Mouse (Mus musculus) ES-E14 (cell line): ENCODE data around the gene Togaram1. TPM values are rescaled to one million over a fixed set of nuclear protein-coding genes. Genes with fewer than 3 reads are reported as not detected.

Source experiments
- DNase-seq: peaks from one replicate; pipeline ENCODE4 v3.0.0-alpha.2; 2013; ENCODE audit warnings: low read depth, low spot score
- H3K27ac ChIP-seq: 2 replicates; pipeline ENCODE4 v1.5.1; 2012; ENCODE audit warnings: low read depth, mild to moderate bottlenecking, low read length, moderate library complexity, mixed read lengths; ENCODE audit not compliant: poor library complexity, insufficient read depth, severe bottlenecking
- H3K36me3 ChIP-seq: 2 replicates; pipeline ENCODE4 v1.6.1; 2012; ENCODE audit warnings: mild to moderate bottlenecking, low read length, moderate library complexity, mixed read lengths; ENCODE audit not compliant: control insufficient read depth, poor library complexity, insufficient read depth, severe bottlenecking
- H3K4me1 ChIP-seq, 2 experiments: fragments of 150-350 bp in 1 of 2; sonication (generic) in 1 of 2; 2 replicates each; pipeline ENCODE4 v1.6.1; 2012; ENCODE audit warnings: low read length in 2 of 2, mild to moderate bottlenecking in 1 of 2, mixed read lengths in 1 of 2; ENCODE audit not compliant: control insufficient read depth in 2 of 2, insufficient read depth in 2 of 2, poor library complexity in 1 of 2
- H3K4me3 ChIP-seq, 2 experiments: fragments of 150-350 bp in 1 of 2; sonication (generic) in 1 of 2; 2 replicates each; pipeline ENCODE4 v1.5.1; 2012; ENCODE audit warnings: low read length in 2 of 2, low read depth in 1 of 2, mild to moderate bottlenecking in 1 of 2, mixed read lengths in 1 of 2; ENCODE audit not compliant: insufficient read depth in 1 of 2, poor library complexity in 1 of 2, severe bottlenecking in 1 of 2
- H3K9ac ChIP-seq: 2 replicates; pipeline ENCODE4 v1.6.1; 2012; ENCODE audit warnings: low read depth, mild to moderate bottlenecking, low read length, mixed read lengths; ENCODE audit not compliant: poor library complexity, insufficient read depth, severe bottlenecking
- H3K9me3 ChIP-seq: fragments of 150-350 bp; sonication (generic); 2 replicates; pipeline ENCODE4 v1.6.1; 2012; ENCODE audit warnings: low read depth, mild to moderate bottlenecking, low read length; ENCODE audit not compliant: control insufficient read depth, insufficient read depth
- CHD2 ChIP-seq: IDR thresholded peaks from 2 replicates; pipeline ENCODE4 v1.6.1; 2014; ENCODE audit warnings: mild to moderate bottlenecking, low read depth, low read length, inconsistent platforms
- HCFC1 ChIP-seq: IDR thresholded peaks from 2 replicates; pipeline ENCODE4 v1.6.1; 2012; ENCODE audit warnings: low read length, inconsistent platforms, borderline replicate concordance; ENCODE audit not compliant: insufficient read depth
- MAFK ChIP-seq: IDR thresholded peaks from 2 replicates; pipeline ENCODE4 v1.6.1; 2014; ENCODE audit warnings: mild to moderate bottlenecking, low read depth, low read length, inconsistent platforms; ENCODE audit not compliant: insufficient read depth
- ZC3H11A ChIP-seq: IDR thresholded peaks from 2 replicates; pipeline ENCODE4 v1.6.1; 2012; ENCODE audit warnings: low read depth, mild to moderate bottlenecking, inconsistent platforms, low read length, borderline replicate concordance
- ZNF384 ChIP-seq: IDR thresholded peaks from 2 replicates; pipeline ENCODE4 v1.6.1; 2012; ENCODE audit warnings: low read depth, low read length, inconsistent platforms
- in situ Hi-C, 2 experiments: fragments of 600-800 bp; cut with MboI; formaldehyde crosslinking; loops; one replicate each; pipeline ENCODE4 v1.15.1; 2025; ENCODE audit warnings: low sequenced_read_pairs in 2 of 2, inconsistent platforms in 1 of 2; ENCODE audit not compliant: unreplicated experiment in 2 of 2
- total RNA-seq: library from RNA; depleted of rRNA; stranded (reverse); fragments of 300-350 nt; gene quantifications from 2 replicates; pipeline ENCODE4 v1.2.3, GENCODE M21; 2012

Gene Togaram1
- total RNA-seq, 1 experiment: 28.7 TPM

DNA sequence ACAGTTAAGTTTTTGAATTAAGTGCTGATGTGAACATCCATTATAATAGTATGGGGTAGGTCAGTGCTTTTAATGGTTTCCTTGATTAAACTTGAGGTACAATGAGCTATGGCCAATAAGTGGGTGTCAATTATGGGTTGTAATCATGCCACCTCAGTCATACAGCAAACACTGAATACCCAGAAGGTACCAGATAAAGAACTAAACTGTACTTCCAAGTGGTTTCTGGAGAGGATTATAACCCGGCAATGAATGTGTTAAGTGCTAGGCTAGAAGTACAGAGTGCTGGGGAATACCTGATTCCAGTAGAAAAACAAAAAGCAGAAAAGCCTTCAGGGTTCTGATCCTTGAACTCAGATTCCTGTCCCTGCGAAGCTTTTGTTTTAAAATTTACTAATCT lies 2.5 kb downstream of the Togaram1 start:
- Histone ChIP-seq H3K27ac (no peak overlapping the region), H3K36me3 (peaks cover 5% of the 10 kb centered on the region; the same call in 1 of the 2 replicates), H3K4me3 (peak overlapping the region in 1 of 2 experiments; percentile 23; a peak in 2 of 4 replicates), H3K9me3 (no peaks in the 10 kb centered on the region), H3K4me1 (peaks cover 0 to 2% of the 10 kb centered on the region in 2 experiments; a peak in 1 of 4 replicates), H3K9ac (no peak overlapping the region)
- TF ChIP-seq CHD2 (no peak), ZNF384 (no peak), HCFC1 (no peak), MAFK (no peak), ZC3H11A (no peak)
- in situ Hi-C loops: no loop called here
- DNase-seq: no peak

- in situ Hi-C loops: no loop called here
- TF ChIP-seq MAFK: no peak
- TF ChIP-seq ZC3H11A: no peak
- TF ChIP-seq CHD2: no peak
- TF ChIP-seq HCFC1: no peak
- no peak for TF ChIP-seq ZNF384
- H3K4me1 ChIP-seq: peaks cover 0 to 2% of the 10 kb centered on the region in 2 experiments; a peak in 1 of 4 replicates
These were observed 5.8 kb downstream of the Togaram1 start for GRCm38 (mm10) chr12:64971399-64971798.

GRCm38 (mm10) chr12:64972063-64972462 lies 6.5 kb downstream of the Togaram1 start:
- in situ Hi-C loops: no loop called here
- H3K4me1 ChIP-seq: peaks cover 0 to 2% of the 10 kb centered on the region in 2 experiments; a peak in 1 of 4 replicates
- H3K9me3 ChIP-seq: no peaks in the 10 kb centered on the region
- H3K27ac ChIP-seq: no peak overlapping the region
- H3K36me3 ChIP-seq: peaks cover 5% of the 10 kb centered on the region; the same call in 1 of the 2 replicates
- TF ChIP-seq MAFK (no peak), HCFC1 (no peak), CHD2 (no peak), ZNF384 (no peak), ZC3H11A (no peak)
- no peak for DNase-seq
- no peak overlapping the region for H3K4me3 ChIP-seq
- H3K9ac ChIP-seq: no peak overlapping the region

More at GRCm38 (mm10) chr12:64971399-64971798, 5.8 kb downstream of the Togaram1 start:
- no peak overlapping the region for H3K9ac ChIP-seq
- H3K9me3 ChIP-seq: no peaks in the 10 kb centered on the region
- no peak for DNase-seq
- H3K27ac ChIP-seq: no peak overlapping the region
- no peak overlapping the region for H3K4me3 ChIP-seq
- H3K36me3 ChIP-seq: peaks cover 5% of the 10 kb centered on the region; the same call in 1 of the 2 replicates

- no peak for TF ChIP-seq ZNF384
- no peak for TF ChIP-seq ZC3H11A
- no peak for TF ChIP-seq HCFC1
- TF ChIP-seq MAFK: no peak
- no peak for TF ChIP-seq CHD2
- Histone ChIP-seq H3K9me3 (no peaks in the 10 kb centered on the region), H3K27ac (no peak overlapping the region), H3K4me1 (no peaks in the 10 kb centered on the region), H3K36me3 (peaks cover 2% of the 10 kb centered on the region; the same call in 1 of the 2 replicates), H3K9ac (no peak overlapping the region), H3K4me3 (no peak overlapping the region)
- DNase-seq: no peak
- in situ Hi-C loops: no loop called here
These were observed 10.0 kb downstream of the Togaram1 start for GRCm38 (mm10) chr12:64975558-64975957.

- Histone ChIP-seq H3K9ac (no peak overlapping the region), H3K4me1 (no peaks in the 10 kb centered on the region), H3K4me3 (no peak overlapping the region), H3K27ac (no peak overlapping the region), H3K36me3 (peaks cover 2% of the 10 kb centered on the region; the same call in 1 of the 2 replicates), H3K9me3 (no peaks in the 10 kb centered on the region)
- in situ Hi-C loops: no loop called here
- no peak for DNase-seq
- TF ChIP-seq CHD2 (no peak), MAFK (no peak), ZC3H11A (no peak), ZNF384 (no peak), HCFC1 (no peak)
These were observed 10.6 kb downstream of the Togaram1 start for GRCm38 (mm10) chr12:64976191-64976590.
